Mouse (Mus musculus) forebrain, postnatal 0 days (tissue): ENCODE results near the gene Kcnd1. TPM values are rescaled to one million over a fixed set of nuclear protein-coding genes. Genes with fewer than 3 reads are reported as not detected.

ENCODE experiments used
- ATAC-seq: fragments of 200-750 bp; cut with Nextera tagmentation; 2 replicates; pipeline ENCODE4 v1.8.0; 2017; ENCODE audit warnings: mild to moderate bottlenecking, moderate library complexity
- DNase-seq: peaks from one replicate; pipeline ENCODE4 v3.0.0-alpha.2; 2015
- H3K27ac ChIP-seq: fragments of 300-500 bp; sonication (generic); 2 replicates; pipeline ENCODE4 v1.5.1; 2014; ENCODE audit warnings: low read depth, mild to moderate bottlenecking, antibody characterized with exemption, low read length, moderate library complexity, mixed read lengths
- H3K27me3 ChIP-seq: fragments of 300-500 bp; sonication (generic); 2 replicates; pipeline ENCODE4 v1.6.1; 2014; ENCODE audit warnings: mild to moderate bottlenecking, low read length, mixed read lengths; ENCODE audit not compliant: insufficient read depth
- H3K36me3 ChIP-seq: fragments of 300-500 bp; sonication (generic); 2 replicates; pipeline ENCODE4 v1.6.1; 2014; ENCODE audit warnings: mild to moderate bottlenecking, moderate library complexity; ENCODE audit not compliant: insufficient read depth
- H3K4me1 ChIP-seq: fragments of 300-500 bp; sonication (generic); 2 replicates; pipeline ENCODE4 v1.6.1; 2014; ENCODE audit warnings: antibody characterized with exemption; ENCODE audit not compliant: insufficient read depth
- H3K4me2 ChIP-seq: fragments of 300-500 bp; sonication (generic); 2 replicates; pipeline ENCODE4 v1.6.1; 2014; ENCODE audit warnings: low read depth, mild to moderate bottlenecking, moderate library complexity
- H3K4me3 ChIP-seq: fragments of 300-500 bp; sonication (generic); 2 replicates; pipeline ENCODE4 v1.5.1; 2014; ENCODE audit warnings: low read depth, low read length, mixed read lengths
- H3K9ac ChIP-seq: fragments of 300-500 bp; sonication (generic); 2 replicates; pipeline ENCODE4 v1.6.1; 2014; ENCODE audit warnings: mild to moderate bottlenecking
- H3K9me3 ChIP-seq: fragments of 300-500 bp; sonication (generic); 2 replicates; pipeline ENCODE4 v1.6.1; 2016; ENCODE audit warnings: low read length
- CTCF ChIP-seq: sonication (generic); IDR thresholded peaks from 2 replicates; pipeline ENCODE4 v1.5.1; 2016; ENCODE audit warnings: antibody characterized with exemption, control low read depth, low read depth
- WGBS: fragments of 180-500 bp; shearing (Covaris S2); extraction: QIAGEN DNeasy Blood & Tissue Kit; methylation state at CpG from one replicate; pipeline ENCODE4 v1.1.7; 2014; 5-methylcytosine and 5-hydroxymethylcytosine counted together
- polyA plus RNA-seq: library from polyadenylated mRNA; unstranded; fragments of >200 nt; fragmentation: Nextera tagmentation; extraction: Ambion mirVana; gene quantifications from 2 replicates; pipeline ENCODE4 v1.2.1, GENCODE M21; 2015
- total RNA-seq: library from RNA; depleted of rRNA; stranded (reverse); fragments of >200 nt; gene quantifications from 2 replicates; pipeline ENCODE4 v1.2.3, GENCODE M21; 2014; rRNA removed

Gene Kcnd1
- total RNA-seq (2.2 and 2.6 TPM in 2 replicates), polyA plus RNA-seq (4.1 and 4.8 TPM in 2 replicates)

DNA sequence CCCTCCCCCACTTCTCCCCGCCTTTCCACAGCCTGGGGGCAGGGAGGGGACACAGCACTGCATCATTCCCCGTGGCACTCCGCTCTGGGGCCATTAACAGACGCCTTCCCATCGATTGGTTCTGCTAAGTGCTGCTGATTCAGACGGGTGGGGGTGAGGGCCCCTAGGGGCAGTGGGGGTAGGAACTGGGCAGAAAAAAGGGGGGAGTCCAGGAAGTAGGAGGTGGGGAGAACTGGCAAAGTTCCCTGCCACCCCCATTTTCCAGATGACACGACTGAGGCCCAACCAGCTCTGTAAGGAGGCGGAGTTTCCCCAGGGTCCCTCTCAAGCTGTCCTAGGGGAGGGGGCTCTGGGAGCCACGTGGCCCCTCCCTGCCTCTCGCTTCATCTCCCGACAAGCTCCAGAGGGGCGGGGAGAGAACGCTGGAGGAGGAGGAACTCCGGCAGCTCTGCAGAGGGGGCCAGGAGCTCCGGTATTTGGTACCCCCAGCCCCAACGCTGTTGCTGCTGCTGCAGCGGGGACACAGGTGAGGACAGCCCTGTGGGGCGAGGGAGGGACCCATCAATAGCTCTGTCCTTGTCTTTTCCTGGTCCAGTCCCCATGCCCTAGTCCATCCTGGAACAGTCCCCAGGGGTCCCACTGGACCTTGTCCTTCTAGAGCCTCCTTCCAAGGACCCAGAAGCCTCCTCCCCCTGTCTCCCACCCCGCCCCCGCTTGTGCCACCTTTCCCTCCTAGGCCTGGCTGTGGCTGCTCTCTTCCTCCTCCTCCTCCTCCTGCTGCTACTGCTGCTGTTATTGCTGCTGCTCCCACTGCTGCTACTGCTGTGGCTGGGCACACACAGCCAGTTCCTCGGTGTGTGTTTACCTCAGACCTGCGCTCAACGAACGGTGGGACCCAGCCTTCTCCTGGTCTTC is at the start of gene Kcnd1:
Gene Kcnd1 (plus strand): TSS at position 425 of the 915 bp plus-strand sequence.
- WGBS: 31% methylated on average over 17 of the region's 24 CpGs
- ATAC-seq: peak; percentile 87

GRCm38 (mm10) chrX:7772766-7773165 is 49.3 kb upstream of the Kcnd1 start:
- ATAC-seq: no peak
- no peaks in the 10 kb centered on the region for H3K9me3 ChIP-seq
- 60% methylated on average over 2 of the region's 2 CpGs for whole genome bisulfite sequencing
- H3K36me3 ChIP-seq: peaks cover 3% of the 10 kb centered on the region
- H3K9ac ChIP-seq: no peak overlapping the region
- H3K27ac ChIP-seq: no peak overlapping the region
- no peaks in the 10 kb centered on the region for H3K27me3 ChIP-seq
- no peaks in the 10 kb centered on the region for H3K4me1 ChIP-seq
- TF ChIP-seq CTCF: peak; percentile 35
- H3K4me3 ChIP-seq: no peak overlapping the region
- no peak overlapping the region for H3K4me2 ChIP-seq
- no peak for DNase-seq

More for the DNA sequence above, at the start of gene Kcnd1:
- Histone ChIP-seq H3K27ac (no peak within 1 kb of the TSS), H3K27me3 (no peaks in the 10 kb centered on the region), H3K4me3 (peak within 1 kb of the TSS; percentile 42), H3K36me3 (0 out of 2 replicates have a peak, but pooled peaks cover 11% of the 10 kb centered on the region), H3K9me3 (no peaks in the 10 kb centered on the region), H3K4me1 (no peaks in the 10 kb centered on the region), H3K9ac (peak within 1 kb of the TSS; percentile 45), H3K4me2 (peak within 1 kb of the TSS; percentile 52)
- DNase-seq: peak; percentile 50
- no peak for TF ChIP-seq CTCF

DNA sequence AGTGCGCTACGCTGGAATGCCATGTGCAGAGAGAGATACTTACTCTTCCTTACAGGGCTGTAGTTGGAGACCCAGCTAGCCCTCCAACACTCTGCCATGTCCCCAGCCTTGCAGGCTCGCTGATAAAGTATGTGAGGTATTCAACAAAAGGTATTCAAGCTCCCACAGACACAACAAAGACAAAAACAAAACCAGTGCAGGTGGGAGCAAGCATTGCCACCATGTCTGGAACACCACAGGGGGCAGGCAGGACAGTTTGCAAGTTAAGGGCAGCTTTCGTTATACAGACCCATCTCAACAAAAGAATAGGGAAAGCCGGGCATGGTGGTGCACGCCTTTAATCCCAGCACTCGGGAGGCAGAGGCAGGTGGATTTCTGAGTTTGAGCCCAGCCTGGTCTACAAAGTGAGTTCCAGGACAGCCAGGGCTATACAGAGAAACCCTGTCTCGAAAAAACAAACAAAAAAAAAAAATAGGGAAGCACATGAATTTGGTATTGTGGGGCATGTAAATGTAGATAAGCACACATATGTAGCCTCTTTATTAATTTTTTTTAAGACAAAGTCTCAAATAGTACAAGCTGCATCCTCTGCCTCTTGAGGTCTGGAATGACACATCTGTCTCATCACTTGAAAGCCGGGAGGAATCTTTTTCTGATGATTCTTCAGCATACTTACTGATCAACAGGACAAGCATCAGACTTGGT is 46.4 kb upstream of the Kcnd1 start:
- Histone ChIP-seq H3K9ac (no peak overlapping the region), H3K9me3 (no peaks in the 10 kb centered on the region), H3K27me3 (no peaks in the 10 kb centered on the region), H3K4me2 (no peak overlapping the region), H3K36me3 (no peaks in the 10 kb centered on the region; the same call in 1 of the 2 replicates), H3K27ac (no peak overlapping the region), H3K4me1 (no peaks in the 10 kb centered on the region), H3K4me3 (no peak overlapping the region)
- ATAC-seq: no peak
- WGBS: 76% methylated on average over 9 of the region's 9 CpGs
- no peak for DNase-seq
- no peak for TF ChIP-seq CTCF

- ATAC-seq: peak; percentile 84
- no peak overlapping the region for H3K9ac ChIP-seq
- DNase-seq: peak; percentile 44
- TF ChIP-seq CTCF: peak; percentile 69
- H3K4me3 ChIP-seq: no peak overlapping the region
- no peaks in the 10 kb centered on the region for H3K27me3 ChIP-seq
- 48% methylated on average over 8 of the region's 8 CpGs for WGBS
- H3K4me1 ChIP-seq: no peaks in the 10 kb centered on the region
- no peak overlapping the region for H3K4me2 ChIP-seq
- H3K9me3 ChIP-seq: no peaks in the 10 kb centered on the region
- H3K27ac ChIP-seq: no peak overlapping the region
- no peaks in the 10 kb centered on the region for H3K36me3 ChIP-seq
Measured at GRCm38 (mm10) chrX:7776329-7777082, 45.6 kb upstream of the Kcnd1 start.

DNA sequence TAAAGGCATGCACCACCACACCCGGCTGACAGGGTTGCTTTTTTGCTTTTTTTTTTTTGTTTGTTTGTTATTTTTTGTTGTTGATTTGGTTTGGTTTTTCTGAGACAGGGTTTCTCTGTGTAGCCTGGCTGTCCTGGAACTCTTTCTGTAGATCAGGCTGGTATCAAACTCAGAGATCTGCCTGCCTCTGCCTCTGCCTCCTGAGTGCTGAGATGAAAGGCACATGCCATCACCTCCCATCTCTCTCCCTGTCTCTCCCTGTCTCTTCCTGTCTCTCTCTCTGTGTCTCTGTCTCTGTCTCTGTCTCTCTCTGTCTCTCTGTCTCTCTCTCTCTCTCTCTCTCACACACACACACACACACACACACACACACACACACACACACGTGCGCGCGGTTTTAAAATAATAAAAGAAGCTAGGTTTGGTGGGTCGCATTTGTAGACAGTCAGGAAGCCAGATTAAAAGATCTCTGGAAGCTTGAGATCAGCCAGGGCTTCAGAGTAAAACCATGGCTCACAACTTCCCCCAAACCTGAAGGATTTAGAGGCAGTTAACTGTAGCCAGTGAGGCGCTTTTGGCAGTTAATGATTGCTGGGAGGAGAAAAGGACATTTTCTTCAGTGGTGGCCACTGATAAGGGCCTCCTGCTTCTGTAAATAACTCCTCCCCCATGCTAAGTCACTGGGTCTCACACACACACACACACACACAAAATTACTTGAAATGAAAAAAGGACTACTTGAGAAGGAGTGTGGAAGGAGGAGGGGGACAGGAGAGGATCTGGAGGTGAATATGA is 43.4 kb upstream of the Kcnd1 start:
- H3K9ac ChIP-seq: no peak overlapping the region
- no peak overlapping the region for H3K4me3 ChIP-seq
- no peak for DNase-seq
- no peaks in the 10 kb centered on the region for H3K36me3 ChIP-seq
- H3K4me1 ChIP-seq: no peaks in the 10 kb centered on the region
- 72% methylated on average over 7 of the region's 7 CpGs for WGBS
- TF ChIP-seq CTCF: no peak
- ATAC-seq: no peak
- no peak overlapping the region for H3K4me2 ChIP-seq
- no peaks in the 10 kb centered on the region for H3K27me3 ChIP-seq
- no peak overlapping the region for H3K27ac ChIP-seq
- H3K9me3 ChIP-seq: no peaks in the 10 kb centered on the region

GRCm38 (mm10) chrX:7779294-7779693 is 42.8 kb upstream of the Kcnd1 start:
- Histone ChIP-seq H3K27me3 (no peaks in the 10 kb centered on the region), H3K4me1 (no peaks in the 10 kb centered on the region), H3K9ac (no peak overlapping the region), H3K4me3 (no peak overlapping the region), H3K27ac (no peak overlapping the region), H3K9me3 (no peaks in the 10 kb centered on the region), H3K4me2 (no peak overlapping the region), H3K36me3 (no peaks in the 10 kb centered on the region)
- WGBS: 27% methylated on average over 3 of the region's 3 CpGs
- DNase-seq: no peak
- no peak for ATAC-seq
- no peak for TF ChIP-seq CTCF
